Mouse (Mus musculus): Measurements from ENCODE around the gene As3mt.
"Not testable (repeated sequence)": the region's sequence is repeated elsewhere in the genome, so short reads cannot be mapped to it uniquely, and the experiment has no call there.

DNA sequence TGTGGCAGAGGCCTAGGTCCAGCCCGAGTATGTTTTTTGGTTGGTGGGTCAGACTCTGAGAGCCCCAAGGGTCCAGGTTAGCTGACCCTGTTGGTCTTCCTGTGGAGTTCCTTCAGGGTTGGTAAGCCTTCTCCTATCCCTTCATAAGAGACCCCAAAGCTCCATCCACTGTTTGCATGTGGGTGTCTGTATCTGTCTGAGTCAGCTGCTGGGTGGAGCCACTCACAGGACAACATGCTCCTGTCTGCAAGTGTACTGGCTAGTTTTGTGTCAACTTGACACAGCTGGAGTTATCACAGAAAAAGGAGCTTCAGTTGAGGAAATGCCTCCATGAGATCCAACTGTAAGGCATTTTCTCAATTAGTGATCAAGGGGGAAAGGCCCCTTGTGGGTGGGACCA lies 71.9 kb downstream of the As3mt start:
- TF ChIP-seq CEBPB (IDR thresholded peaks at IDR 0.05; ENCODE audit: low read depth); MAX (IDR thresholded peaks at IDR 0.05); CTCF (IDR thresholded peaks at IDR 0.05; ENCODE audit: control insufficient read depth, insufficient read depth, insufficient read length): not testable (repeated sequence)
